Mouse (Mus musculus): ENCODE measurements around the gene Ipo5.

DNA sequence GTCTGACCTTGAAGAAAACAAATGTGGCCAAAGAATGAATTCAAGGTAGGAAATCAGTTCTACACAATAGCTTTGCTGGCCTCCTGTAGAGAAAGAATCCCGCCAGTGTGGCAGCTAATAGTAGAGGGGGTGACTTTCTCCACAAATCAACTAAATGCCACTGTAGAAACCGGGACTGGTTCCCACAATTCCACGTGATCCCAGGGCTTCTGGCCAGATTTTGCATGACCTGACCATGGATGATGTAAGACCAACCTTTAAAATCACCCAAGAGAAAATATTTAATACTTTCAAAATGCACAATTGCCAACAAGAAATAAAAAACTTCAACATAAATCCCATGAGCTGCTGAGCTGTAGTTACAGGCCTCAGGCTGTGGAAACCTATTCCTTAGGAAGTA lies 1.6 kb upstream of the Ipo5 start:
- TF ChIP-seq CTCF (IDR thresholded peaks at IDR 0.05; ENCODE audit: low read depth) (no peak), EP300 (IDR thresholded peaks at IDR 0.05; ENCODE audit: low read depth) (no peak)
